Mouse (Mus musculus): ENCODE results near the gene Gzmm.

Gzmm gene

GRCm38 (mm10) chr10:79680606-79681495, 8.0 kb upstream of the Gzmm start:
- DNase-seq (ENCODE audit: low spot score): no peak

DNA sequence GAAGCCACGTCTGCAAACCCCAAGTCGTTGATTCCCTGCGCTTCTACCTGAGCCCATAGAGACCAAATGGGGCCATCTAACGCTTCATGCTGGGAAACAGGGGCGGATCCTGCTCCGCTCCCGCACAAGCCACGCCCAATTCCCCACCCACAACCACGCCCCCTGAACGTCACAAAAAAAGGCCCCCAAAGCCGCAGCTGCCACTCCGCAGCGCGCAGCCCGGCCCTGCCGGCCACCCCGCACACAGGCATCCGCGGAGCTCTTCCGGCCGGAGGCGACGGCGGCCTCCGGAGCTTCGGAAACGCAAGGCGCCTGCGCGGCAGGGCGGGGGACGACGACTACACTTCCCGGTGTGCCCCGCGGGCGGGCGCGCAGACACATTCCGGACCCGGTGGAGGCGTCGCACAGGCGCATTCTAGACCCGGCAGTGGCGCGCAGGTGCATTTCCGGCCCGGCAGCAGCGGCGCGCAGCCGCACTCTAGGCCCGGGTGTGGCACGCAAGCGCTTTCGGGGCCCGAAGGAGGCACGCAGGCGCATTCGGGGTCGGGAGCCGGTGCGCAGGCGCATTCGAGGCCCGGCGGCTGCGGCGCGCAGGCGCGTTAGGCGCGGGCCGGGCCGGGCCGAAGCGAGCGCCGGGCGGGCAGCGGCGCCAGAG, 7.1 kb upstream of the Gzmm start, which contains the start of gene Cdc34:
Gene Cdc34, plus strand, starts transcription at position 605 of the 655 bp plus-strand sequence.
- DNase-seq (ENCODE audit: low spot score): peak; percentile 99

GRCm38 (mm10) chr10:79682551-79682915, 6.3 kb upstream of the Gzmm start:
- DNase-seq (ENCODE audit: low spot score): no peak

GRCm38 (mm10) chr10:79682916-79683582, 5.8 kb upstream of the Gzmm start:
- DNase-seq (ENCODE audit: low spot score): peak; percentile 36

GRCm38 (mm10) chr10:79683726-79684640, 4.8 kb upstream of the Gzmm start:
- DNase-seq (ENCODE audit: low spot score): no peak

GRCm38 (mm10) chr10:79684770-79685600, 3.8 kb upstream of the Gzmm start:
- no peak for DNase-seq (ENCODE audit: low spot score)

DNA sequence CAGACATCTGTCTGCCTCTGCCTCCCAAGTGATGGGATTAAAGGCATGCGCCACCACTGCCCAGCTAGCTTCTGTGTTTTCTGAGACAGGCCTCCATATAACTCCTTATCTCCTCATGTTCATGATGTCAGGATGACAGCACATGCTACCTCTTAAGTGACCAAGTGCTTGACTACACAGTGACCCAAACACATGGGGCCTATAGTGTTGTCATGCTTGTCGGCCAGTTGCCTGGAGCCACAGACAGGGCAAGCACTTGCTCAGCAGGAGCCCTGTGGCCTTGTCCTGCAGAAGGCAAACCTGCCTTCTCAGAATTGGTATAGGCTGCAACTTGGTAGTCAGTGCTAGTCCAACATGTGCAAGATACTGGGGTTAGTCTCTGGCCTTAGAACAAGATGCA, 2.6 kb upstream of the Gzmm start:
- no peak for DNase-seq (ENCODE audit: low spot score)

DNA sequence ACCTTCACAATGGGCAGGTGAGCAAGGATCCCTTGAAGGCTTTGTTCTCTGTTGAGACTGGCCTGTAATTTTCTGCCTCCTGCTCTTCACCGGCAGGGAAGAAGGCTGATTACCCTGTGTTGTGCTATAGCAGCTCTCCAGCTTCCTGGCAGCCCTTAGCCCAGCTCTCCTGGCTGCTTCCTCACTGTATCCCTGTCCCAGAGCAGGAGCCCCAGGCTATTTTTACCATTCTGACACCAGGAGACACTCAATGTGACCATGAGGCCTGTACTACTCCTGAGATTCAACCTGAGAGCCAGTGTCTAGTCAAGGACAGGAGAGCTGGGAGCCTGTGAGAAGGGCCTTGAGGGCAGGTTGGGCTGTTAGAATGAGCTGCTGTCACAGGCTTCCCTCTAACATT, 2.1 kb upstream of the Gzmm start:
- DNase-seq (ENCODE audit: low spot score): no peak

GRCm38 (mm10) chr10:79687513-79687912, 1.3 kb upstream of the Gzmm start:
- no peak for DNase-seq (ENCODE audit: low spot score)

DNA sequence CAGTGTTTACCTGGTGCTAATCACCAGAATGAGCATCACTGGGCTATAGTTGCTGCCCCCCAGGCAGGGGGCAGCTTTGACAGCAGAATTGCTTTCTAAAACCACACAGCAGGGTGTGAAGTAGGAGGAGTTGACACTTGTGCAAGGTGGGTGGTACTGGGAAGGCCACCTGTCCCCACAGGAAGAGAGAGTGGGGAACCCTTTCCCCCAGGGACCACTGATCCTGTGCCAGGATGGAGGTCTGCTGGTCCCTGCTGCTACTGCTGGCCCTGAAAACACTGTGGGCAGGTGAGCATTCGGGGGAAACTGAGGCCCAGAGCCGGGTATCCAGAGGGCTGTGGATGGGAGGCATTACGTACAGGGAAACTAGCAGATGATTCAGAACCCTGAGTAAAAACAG, 358 bp downstream of the Gzmm start:
- no peak for DNase-seq (ENCODE audit: low spot score)

DNA sequence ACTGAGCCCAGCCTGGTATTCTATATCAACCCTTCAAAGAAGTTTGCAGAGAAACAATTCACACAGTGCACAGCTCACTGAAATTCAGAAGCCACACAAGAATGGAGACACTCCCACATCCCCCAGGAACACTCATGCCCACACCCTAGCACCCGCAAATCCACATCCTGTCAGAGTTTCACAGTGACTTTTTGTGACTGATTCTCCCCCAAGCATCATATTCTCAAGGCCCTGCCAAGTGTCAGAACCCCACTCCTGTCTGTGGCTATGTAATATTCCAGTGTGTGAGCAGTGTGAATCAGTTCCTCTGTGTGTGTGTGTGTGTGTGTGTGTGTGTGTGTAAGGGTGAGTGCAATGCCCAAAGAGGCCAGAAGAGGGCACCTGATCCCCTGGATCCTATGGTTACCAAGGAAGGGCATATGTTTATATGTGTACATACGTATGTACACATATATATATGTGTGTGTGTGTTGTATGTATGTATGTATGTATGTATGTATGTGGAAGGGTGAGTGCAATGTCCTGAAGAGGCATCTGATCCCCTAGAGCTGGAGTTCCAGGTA, 3.2 kb downstream of the Gzmm start:
- DNase-seq (ENCODE audit: low spot score): no peak

DNA sequence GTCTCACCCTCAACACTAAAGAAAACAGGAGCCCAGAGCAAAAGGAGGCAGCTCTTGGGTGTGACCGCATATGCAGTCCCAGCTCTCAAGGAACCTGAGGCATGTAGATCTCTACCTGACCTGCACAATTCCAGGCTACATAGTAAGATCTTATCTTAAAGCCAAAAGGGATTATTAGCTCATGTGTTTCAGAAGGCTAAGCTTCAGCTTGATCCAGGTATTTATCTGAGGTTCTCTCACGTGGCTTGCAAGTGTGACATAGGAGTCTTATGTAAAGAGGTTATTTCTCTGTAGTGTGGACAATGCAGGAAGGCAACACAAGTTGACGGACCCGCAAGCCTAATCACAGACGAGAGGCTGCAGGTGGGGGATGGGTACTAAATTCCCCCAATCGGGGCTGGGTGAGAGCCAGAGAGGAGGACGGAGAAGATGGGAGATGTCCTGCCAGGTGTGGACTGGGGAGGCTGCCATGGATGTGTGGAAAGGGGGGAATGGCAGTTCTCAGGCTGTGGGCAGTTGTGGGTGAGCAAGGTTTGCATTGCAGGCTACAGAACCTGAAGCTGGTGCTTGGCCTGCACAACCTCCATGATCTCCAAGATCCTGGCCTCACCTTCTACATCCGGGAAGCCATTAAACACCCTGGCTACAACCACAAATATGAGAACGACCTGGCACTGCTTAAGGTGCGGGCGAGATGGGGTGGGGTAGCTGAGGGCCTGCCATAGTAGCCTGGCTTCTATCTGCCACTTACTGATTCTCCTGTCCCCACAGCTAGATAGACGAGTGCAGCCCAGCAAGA, 5.0 kb downstream of the Gzmm start:
- no peak for DNase-seq (ENCODE audit: low spot score)

- no peak for DNase-seq (ENCODE audit: low spot score)
Measured at GRCm38 (mm10) chr10:79694379-79694655, 5.5 kb downstream of the Gzmm start.

GRCm38 (mm10) chr10:79695231-79696128, 6.7 kb downstream of the Gzmm start:
- DNase-seq (ENCODE audit: low spot score): peak; percentile 47

GRCm38 (mm10) chr10:79696129-79696651, 7.4 kb downstream of the Gzmm start:
- no peak for DNase-seq (ENCODE audit: low spot score)

- DNase-seq (ENCODE audit: low spot score): no peak
Measured at GRCm38 (mm10) chr10:79697916-79698315, 9.1 kb downstream of the Gzmm start.

GRCm38 (mm10) chr10:79698459-79698858, 9.6 kb downstream of the Gzmm start:
- no peak for DNase-seq (ENCODE audit: low spot score)

- DNase-seq (ENCODE audit: low spot score): no peak
Measured at GRCm38 (mm10) chr10:79700676-79701075, 11.9 kb downstream of the Gzmm start.
